Mouse (Mus musculus): ENCODE data around the gene Frmd8.

The Frmd8 gene

DNA sequence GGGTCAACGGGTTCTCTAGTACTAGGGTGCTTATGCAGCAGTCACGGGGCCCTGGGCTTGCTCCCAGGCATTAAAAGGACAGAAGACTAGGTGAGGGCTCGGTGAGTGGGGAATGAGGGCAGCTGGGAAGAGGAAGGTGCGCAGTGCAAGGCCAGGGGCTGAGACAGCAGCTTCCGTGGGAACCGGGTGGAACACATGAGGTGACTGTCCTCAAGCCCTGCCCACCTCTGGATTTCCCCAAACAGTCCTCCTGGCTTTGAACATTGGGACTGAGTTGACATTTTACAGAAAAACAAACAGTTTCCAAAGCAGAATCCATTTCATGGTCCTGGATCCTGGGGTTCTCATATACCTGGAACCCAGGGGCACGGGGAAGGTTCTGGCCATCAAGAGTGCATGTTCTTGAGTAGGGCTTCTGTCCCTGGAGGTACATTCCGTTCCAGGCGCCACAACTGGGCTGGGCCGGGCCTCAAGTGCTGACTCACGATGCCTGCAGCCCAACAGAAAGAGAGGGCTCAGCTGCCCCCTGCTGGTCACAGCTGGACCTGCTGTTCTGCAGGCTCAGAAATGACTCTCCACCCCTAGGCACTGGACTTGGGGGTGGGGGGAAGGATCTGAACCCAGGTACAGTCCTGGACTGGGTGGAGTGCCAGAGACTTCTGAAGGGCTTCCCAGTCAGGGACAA, 25.1 kb downstream of the Frmd8 start:
- peak; percentile 83 for DNase-seq (ENCODE audit: low spot score)

DNA sequence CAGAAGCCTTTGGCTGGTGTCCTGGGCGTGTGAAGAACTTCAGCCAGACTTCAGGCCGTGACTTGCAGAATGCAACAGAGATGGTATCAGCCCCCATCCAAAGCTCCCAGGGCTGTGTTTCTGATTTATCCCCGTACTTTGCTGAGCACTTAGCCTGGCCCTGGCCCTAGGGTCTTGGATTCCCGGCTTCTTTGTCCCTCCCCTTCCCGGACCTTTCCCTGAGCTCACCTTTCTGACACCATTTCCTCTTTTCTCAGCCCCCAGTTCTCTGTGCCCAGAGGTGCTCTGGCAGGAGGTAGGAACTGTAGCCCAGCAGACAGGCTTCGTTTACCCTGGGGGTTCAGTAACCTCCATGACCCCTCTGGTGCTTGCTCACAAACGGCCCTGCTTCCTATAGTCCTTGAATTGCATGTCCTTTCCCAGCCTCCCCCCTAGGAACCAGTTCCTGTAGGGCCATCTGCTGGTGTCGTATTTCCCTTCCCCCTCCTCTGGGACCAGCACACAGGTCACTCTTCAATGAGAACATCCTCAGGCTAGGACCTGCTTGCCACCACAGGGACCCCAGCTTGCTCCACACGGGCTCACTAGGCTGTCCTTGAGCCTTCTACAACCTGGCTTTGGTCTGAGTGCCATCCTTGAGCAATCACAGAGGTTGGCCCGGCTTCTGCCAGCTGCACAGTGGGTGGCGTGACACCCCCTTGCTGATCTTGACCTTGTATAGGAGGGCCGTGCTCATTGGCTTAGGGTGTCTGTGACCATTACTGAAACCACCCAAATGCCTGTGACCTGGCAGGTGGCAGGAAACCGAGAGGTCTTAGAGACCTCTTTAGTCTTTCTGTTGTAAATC, 26.0 kb downstream of the Frmd8 start:
- DNase-seq (ENCODE audit: low spot score), result no peak

DNA sequence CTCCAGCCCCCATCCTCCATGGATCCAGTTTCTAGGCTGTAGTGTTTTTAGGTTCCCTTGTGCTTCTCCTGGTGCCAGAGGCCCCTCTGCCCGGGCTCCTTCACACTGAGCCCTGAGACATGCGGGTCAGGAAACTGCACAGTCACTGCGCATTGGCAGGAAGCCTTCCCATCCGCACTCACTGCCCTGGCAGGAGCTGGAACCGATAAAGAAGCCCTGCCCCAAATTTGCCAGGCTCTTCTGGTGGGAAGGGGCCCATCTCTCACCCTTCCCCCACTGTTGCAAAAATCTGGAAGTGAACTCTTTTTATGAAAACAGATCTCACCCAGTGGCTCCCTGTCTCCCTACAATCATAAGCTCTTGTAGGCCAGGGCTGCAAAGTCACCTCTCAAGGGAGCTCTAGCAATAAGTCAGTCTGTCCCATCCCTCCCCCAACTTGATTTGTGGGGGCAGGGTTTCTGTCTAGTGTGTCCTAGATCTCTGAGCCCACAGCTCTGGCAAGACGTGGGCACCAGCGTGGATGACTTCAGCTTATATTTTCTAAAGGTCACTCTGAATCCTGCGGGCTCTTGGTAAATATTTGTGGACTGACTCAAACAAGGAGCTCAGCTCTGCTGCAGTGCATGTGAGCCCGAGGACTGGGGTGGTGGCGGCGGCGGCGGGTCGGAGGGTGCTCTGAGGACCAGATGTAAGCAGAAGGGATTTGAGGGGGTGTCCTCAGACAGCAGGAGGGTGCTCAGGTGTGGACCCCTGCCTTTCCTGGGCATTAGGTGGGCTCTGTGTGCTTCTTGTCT, 26.8 kb downstream of the Frmd8 start:
- DNase-seq (ENCODE audit: low spot score), result no peak

DNA sequence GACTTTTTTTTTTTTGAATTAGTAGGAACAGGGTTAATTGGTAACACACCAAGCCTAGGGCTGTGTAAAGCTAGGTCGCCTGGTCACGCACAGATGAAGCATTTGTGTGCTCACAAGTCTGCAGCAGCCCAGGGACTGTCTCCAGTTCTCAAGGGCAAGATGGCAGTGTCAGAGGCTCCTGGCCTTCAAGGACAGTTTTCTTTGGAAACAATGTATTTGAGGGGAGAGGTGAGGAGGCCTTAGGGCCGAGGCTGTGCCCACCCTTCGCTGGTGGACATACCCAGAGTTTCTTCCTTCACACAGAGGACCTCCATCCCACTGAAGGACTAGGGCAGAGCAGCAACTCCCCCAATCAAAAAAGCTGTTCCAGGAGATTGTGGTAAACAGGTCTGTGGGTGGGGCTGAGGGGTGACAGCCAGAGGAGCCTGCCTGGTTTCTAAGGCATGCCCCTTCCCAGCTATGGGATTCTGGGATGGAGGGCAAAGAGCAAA, 27.7 kb downstream of the Frmd8 start:
- no peak for DNase-seq (ENCODE audit: low spot score)

DNA sequence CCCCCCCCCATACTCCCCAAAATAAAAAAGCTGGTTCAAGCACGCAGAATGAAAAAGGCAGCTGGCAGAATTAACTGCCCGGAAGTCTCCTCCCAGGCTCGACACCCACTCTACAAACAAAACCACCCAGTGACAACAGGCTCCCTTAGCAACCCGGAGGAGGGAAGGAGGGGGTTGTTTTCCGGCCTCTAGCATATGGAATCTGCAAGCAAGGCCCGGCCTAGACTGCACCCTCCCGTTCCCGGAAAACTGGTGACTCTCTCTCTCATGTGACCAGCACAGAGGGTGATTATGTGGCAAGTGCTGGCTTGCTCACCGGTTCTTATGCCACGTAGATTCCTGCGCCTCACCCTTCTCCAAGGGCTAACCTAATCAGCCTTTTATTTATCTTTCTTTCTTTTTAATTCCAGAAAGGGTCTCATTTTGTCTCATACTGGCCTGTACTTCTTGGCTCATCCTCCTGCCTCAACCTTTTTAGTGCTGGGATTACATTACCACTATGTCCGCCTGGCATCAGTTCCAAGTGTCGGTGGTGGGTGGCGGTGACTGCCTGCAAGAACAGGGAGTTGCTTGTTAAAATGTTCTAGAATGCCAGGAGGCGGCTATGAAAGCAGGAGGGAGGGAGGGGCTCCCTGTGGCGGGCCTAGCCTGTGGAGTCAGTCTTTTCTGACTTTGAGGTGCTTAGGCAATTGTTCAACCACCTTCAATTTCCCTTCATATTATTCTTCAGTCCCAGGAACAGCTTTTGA, 28.3 kb downstream of the Frmd8 start:
- DNase-seq (ENCODE audit: low spot score), result peak; percentile 50

DNA sequence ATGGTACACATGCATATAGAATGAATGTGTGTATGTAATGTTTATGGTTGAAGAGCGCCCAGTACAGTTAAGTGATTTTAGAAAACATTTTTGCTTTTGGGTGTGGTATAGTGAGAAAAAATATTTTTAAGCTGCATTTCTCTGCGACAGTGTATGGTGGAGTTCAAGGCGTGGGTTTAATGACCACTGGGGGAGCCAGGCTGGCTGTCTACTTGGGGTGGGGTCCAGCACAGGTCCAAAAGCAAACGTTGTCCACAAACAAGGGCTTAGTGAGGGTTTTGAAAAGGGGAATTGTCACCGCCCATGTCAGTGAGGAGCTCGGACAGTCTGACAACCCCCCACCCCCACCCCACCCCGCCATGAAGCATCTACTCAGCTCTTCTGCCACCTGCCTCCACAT, 28.9 kb downstream of the Frmd8 start:
- DNase-seq (ENCODE audit: low spot score), result no peak

DNA sequence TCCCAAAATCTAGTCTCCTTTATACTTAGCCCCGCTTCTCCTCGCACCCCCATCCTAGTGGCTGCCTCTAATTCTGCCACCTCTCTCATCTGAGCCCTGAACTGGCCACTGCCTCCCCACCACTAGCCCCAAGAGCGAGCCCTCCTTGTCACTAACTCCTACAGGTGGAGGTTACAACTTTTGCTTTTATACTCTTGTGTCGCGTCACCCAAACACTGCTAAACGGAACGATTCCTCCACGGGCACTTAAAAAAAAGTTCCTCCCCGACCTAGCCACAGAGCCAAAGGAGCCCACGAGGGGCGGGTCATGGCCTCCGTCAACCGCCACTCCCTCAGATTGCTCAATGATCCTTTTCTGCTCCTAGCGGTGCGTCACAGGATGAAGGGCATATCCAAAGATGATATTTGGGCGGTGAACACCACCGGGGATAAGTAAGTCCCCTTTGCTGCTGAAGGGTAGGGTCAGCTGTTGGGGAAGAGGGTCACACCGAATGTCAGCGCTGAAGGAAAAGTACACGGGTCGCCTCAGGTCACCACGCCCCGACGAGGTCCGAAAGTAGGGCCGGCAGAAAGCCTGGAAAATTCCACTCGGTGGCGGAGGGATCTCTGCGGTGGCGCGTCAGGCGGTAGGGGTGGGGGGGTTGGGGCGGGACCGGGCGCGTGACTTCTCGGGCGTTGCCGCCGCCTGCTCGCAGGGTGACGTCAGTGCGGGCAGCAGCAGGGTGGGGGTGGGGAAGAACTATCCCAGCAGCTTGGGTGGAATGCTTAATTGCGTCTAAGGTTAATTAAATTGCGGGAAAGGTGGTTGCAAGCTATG, 29.5 kb downstream of the Frmd8 start:
- DNase-seq (ENCODE audit: low spot score), result peak; percentile 94

DNA sequence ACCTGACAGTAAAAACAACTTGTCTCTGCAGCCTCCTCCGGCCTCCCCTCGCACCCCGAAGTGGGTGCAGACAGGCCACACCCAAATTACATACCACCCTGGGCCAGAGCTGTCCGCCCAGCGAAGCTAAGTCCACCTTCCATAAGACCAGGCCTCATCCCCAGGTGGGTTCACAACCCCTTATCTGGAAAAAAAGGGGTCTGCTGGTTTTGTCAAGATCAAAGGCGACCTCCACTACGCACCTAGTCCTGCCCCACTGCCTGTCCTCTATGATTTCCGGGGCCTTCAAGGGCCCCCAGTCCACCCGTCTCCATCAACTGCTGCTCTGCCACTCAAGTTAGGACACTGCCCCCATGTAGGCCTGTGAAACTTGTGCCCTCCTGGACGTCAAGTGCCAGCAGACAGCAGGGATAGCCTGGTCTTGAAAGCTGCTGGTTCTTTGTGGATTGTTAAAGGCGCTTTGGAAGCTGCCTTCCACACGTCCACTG, 30.2 kb downstream of the Frmd8 start:
- DNase-seq (ENCODE audit: low spot score), result peak; percentile 39

DNA sequence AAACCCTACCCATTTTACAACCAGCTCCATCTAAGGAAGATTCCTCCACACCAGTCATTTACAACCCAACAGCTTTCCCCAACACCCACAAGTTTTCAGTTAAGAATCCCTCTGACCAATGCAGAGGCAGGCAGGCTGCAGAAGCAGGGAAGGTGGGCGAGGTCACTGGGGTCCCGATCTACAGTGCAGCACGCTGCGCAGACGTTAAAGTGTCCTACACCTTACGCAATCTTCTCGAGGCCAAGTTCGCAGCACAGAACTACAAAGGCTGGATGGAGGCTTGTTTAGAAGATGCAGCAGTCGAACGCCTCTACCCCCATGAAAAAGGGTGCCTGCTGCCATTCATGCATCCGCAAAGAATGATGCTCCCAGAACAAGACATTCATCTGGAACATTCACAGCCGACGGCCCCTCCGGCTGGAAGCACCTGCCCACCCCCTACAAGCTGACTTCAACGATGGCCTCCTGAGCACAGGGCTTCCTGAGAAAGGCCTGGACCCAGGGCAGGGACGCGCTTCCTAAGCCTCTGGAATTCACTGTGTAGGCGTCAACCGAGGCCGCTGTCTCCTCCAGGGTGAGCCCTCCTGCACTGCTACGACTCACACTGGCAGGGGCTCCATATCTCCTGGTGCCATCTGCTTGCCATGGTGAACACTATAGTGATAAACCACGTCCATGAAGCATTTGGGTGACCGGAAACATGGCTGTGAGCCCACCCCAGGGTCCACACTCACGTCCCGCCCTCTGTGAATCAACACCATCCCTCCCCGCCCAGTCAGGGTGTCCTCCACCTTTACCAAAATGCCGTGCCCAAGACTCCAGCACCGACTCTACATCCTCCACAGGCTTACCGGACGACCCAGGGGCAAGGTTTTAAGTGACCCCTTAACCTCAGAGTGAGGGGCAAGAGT, 31.0 kb downstream of the Frmd8 start:
- no peak for DNase-seq (ENCODE audit: low spot score)

DNA sequence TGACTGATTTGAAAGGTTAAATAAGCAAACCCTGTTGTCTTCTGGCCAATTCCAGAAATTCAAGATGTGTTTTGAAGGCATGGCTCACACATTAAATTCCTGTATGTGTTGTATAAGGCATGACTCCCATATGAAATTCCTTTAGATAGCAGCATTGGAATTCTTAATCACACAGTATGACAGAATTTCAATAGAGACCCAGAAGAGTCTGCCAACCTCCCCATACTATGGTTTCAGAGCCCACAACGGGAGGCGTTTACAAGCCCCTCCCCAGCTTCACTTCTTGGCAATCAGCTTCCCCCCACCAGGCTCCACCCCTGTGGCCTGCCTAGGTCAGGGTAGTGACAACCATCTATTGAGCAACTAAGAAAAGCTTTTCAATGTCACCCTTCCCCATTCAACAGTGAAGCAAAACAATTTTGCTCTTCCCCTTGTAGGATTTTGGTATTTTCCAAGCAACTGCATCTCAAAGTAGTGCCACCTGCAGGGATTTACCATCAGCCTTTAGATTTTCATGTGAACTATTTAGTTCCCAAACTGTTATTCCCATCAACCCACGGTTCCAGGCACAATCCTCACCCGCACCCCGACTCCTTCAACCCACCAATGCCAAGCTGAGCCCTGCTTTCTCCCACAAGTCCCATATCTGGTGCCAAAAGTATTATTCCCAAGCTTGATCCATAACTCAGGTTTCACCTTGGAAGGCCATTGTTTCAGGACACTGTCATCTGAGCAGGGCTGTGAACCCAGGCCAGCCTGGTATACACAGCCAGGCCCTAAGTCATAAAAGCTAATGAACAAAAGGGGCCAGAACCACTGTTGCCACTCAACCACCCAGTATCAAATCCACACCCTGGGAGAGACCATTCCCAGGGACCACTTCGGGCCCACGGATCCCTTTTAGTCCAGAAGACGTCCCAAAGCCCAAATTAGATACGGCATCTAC, 32.0 kb downstream of the Frmd8 start:
- DNase-seq (ENCODE audit: low spot score), result no peak

DNA sequence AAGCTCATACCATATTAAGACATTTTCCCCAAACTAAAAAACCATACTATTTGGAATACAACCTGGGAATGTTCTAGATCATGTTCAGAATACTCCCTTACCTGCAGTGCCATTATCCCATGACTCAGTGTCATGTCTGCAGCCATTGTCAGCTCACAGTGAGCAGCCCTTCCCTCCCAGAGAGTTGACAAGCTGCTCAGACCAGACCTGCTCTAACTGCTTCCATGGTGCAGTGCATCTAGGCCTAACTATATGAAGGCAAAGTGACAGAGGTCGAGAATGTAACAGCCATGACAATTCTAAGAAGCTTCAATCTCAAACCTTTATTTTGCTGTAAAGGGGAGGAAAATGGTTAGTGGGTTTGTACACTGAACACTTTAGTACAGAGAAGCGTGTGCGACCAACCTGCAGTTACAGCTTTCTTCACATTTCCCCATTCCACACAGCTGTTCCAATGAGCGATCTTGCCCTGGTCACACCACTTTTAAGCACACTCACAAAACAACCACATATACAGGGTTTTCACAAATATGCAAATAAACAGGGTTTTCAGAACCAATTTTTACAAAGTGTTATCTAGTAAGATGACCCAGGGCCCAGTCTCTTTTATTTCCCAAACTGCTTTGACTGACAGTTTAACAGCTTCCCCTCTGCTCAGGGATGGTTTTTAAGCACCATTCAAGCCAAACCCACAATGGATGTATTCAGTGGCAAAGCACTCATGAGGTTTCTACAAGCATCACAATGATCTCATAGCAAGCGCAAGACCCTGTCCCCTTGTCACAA, 32.9 kb downstream of the Frmd8 start:
- no peak for DNase-seq (ENCODE audit: low spot score)

DNA sequence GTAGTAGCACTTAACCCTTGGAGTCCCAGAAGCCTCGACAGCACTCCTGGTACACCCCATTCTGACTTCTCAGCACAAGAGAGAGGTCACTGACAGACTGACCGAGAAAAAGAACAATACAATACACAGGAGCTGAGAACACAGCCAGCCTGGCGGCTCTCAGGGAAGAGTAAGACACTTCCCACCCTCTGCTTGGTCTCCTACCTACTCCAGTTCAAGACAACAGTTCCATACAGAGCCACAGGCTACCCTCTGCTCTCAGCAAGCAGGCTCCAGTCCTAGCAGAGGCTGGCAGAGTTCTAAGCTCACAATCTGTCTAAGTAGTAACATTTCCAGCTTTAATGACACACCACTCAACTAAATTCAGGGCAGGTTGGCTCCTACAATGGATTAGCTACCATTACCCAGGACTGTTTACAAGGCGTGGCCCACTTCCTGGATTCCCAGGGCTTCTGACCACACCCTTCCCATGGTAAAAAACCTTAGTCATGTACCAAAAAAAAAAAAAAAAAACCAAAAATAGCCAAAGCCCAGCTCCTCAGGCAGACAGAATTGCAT, 33.6 kb downstream of the Frmd8 start:
- DNase-seq (ENCODE audit: low spot score), result no peak

DNA sequence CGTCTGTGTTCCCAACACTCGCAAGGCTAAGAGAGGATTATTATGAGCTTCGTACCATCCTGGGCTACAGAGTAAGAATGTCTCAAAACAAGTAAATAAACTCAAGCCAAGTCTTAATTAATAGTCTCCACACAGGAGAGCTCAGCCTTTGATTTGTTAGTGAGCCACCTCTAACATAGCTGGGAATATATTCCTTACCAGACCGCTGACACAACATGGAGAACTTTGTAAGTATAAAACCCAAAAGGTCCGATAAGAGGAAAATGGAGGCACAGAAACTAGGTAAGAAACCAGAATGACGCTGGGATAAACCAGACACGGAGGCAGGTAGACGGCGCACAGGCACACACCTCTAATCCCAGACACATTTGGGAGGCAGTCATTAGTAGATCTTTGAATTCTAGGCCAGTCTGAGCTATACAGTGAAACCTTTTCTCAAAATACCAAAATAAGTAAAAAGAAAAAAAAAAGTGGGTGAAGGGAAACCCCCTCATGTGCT, 34.1 kb downstream of the Frmd8 start:
- DNase-seq (ENCODE audit: low spot score), result no peak

DNA sequence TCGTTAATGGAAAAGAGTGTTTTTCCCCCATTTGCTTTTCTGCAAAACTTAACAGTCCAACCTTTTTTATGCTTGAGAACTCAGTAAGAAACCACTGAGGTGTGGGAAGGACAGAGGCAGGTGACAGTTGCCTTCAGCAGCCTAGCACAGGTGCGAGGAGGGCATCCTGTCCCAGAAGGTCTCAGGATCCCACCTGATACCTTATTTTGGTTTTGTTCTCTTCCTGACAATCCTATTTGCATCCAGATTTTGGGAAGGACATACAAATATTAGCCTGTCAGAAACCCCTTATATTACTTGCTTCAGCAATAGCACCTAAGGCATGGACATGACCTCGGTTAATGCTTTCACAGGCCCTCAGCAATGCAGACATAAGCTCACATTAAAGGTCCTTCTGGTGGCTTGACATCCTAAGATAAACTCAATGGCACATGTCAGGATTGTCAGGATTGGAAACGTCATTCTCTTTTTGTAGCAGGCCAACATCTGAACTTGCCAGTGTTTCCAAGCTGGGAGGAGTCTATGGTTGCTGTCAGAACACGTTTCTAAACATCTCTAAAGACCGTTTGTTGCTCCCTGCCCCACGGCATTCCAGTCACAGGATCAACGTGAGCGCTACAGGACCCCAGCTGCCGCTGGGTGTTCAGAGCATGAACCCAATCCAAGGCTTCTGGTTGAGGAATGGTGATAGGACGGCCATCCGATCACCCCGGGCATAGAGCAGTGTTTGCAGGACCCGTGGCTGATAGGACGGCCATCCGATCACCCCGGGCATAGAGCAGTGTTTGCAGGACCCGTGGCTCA, 34.8 kb downstream of the Frmd8 start:
- DNase-seq (ENCODE audit: low spot score), result no peak

DNA sequence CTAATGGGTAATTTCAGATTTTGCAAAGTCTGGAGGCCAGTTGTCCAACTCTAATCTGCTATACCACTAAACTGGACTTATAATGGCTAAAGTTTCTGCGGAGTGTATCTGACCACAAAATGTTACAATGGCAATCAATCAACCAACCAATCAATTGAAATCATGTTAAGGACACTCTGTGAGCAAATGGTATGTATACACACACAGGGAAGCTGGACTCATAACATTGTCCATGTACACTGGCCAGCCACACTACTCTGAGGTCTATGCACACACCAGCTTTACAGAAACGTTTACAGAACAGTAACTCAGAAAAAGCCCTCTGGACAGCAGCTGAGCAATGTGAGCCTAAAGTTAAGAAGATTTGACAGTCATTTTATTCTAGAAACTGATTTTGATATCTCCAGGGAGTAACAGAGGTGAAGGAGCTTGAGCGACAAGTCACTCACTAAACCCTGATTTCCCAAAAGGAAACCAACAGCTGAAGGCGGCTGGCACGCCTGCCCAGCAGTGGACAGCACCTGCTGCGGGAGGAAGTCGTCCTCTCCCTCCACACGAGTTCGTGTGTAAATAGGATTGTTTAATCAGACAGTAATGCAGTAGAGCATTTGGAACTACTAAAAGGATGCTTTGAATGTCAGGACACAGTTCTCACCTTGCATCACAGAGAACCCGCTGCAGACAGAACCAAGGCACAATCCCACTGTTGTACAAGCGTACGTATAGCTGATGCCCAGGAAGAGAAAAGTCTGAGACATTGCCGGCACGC, 35.6 kb downstream of the Frmd8 start:
- no peak for DNase-seq (ENCODE audit: low spot score)

DNA sequence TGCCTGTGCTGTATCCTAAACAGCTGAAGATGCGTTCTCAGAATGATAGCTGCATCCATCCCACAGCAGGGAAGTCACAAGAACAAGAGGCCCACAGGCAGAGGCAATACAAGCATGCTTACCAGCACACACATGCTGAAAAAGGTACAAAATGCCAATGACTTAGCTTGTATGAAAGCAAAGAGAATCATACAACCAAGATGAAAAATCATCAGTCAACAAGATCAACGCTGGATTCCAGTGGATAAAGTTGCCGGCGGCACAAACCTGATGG, 36.2 kb downstream of the Frmd8 start:
- no peak for DNase-seq (ENCODE audit: low spot score)

Measured in ovary, postnatal 10 days (tissue).